Mouse (Mus musculus): ENCODE measurements at regions not wholly inside any gene's neighbourhood (a gene's known extent, or its start where the extent isn't known, plus 50 kb on each side); places are given as distances from the start of the nearest gene placed in this dataset.

GRCm38 (mm10) chr1:80131354-80131753 lies 86.9 kb downstream of the Fam124b start:
- Histone ChIP-seq H3K9me3 (ENCODE audit: low read length) (no peaks in the 10 kb centered on the region), H3K27ac (ENCODE audit: low read length) (no peak overlapping the region), H3K4me2 (replicated peaks; ENCODE audit: low read depth, low read length) (no peak overlapping the region), H3K36me3 (ENCODE audit: insufficient read depth, low read length) (no peaks in the 10 kb centered on the region), H3K9ac (replicated peaks; ENCODE audit: low read depth) (no peak overlapping the region), H3K27me3 (replicated peaks; ENCODE audit: insufficient read depth, low read length) (no peaks in the 10 kb centered on the region), H3K4me3 (ENCODE audit: low read depth, low read length) (no peak overlapping the region), H3K4me1 (ENCODE audit: insufficient read depth, low read depth, low read length) (no peaks in the 10 kb centered on the region)
- no peak for DNase-seq (ENCODE audit: low spot score)
- no peak for ATAC-seq
- TF ChIP-seq EP300 (IDR thresholded peaks at IDR 0.05) (no peak), CTCF (IDR thresholded peaks at IDR 0.05) (no peak)
- WGBS, result 58% methylated on average over 3 of the region's 3 CpGs

DNA sequence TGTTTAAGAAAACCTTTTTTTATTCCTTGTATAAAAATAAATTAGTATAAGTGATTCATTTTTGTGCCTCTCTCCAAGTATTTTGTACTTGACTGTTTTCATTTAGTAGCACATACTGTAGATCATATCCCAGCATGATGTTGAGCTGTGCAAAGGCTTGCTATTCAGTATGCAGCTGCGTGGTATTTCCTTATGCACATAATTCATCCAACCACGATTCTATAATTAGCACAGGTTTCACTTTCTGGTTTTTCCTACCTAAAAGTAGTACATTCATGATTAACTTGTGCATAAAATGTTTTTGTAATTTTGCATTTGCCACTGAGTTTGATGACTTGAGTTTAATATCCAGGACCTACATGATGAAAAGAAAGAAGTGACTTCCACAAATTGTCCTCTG lies 94.3 kb downstream of the Fam124b start:
- no peaks in the 10 kb centered on the region for H3K9me3 ChIP-seq (ENCODE audit: low read length)
- no peaks in the 10 kb centered on the region for H3K4me1 ChIP-seq (ENCODE audit: insufficient read depth, low read depth, low read length)
- H3K36me3 ChIP-seq (ENCODE audit: insufficient read depth, low read length), result no peaks in the 10 kb centered on the region
- no peak overlapping the region for H3K9ac ChIP-seq (replicated peaks; ENCODE audit: low read depth)
- no peak overlapping the region for H3K27ac ChIP-seq (ENCODE audit: low read length)
- 81% methylated on average over 2 of the region's 2 CpGs for WGBS
- no peak overlapping the region for H3K4me3 ChIP-seq (ENCODE audit: low read depth, low read length)
- TF ChIP-seq EP300 (IDR thresholded peaks at IDR 0.05), result no peak
- TF ChIP-seq CTCF (IDR thresholded peaks at IDR 0.05), result no peak
- no peaks in the 10 kb centered on the region for H3K27me3 ChIP-seq (replicated peaks; ENCODE audit: insufficient read depth, low read length)
- H3K4me2 ChIP-seq (replicated peaks; ENCODE audit: low read depth, low read length), result no peak overlapping the region
- DNase-seq (ENCODE audit: low spot score) (no peak), ATAC-seq (no peak)

DNA sequence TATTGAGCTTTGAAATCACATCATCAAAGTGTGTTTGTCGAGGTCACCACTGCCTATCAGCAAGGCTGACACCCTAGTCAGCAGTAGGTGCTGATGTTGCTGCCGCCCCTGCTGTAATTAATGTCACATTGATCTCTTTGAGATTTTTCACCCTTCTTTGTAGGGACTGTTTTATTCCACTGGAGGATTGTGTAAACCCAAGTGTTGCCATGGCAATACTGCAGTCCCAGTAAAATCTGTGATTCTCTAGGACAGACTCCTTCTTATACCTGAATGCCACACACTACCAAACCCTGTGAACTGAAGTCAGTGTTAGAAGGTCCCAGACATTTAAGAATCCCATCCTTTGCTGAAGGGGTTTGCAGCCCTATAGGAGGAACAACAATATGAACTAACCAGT lies 102.4 kb downstream of the Fam124b start:
- H3K4me3 ChIP-seq (ENCODE audit: low read depth, low read length), result no peak overlapping the region
- no peak overlapping the region for H3K27ac ChIP-seq (ENCODE audit: low read length)
- no peak for TF ChIP-seq CTCF (IDR thresholded peaks at IDR 0.05)
- TF ChIP-seq EP300 (IDR thresholded peaks at IDR 0.05), result no peak
- no peaks in the 10 kb centered on the region for H3K27me3 ChIP-seq (replicated peaks; ENCODE audit: insufficient read depth, low read length)
- DNase-seq (ENCODE audit: low spot score) (no peak), ATAC-seq (no peak)
- H3K9ac ChIP-seq (replicated peaks; ENCODE audit: low read depth), result no peak overlapping the region
- no peaks in the 10 kb centered on the region for H3K4me1 ChIP-seq (ENCODE audit: insufficient read depth, low read depth, low read length)
- H3K4me2 ChIP-seq (replicated peaks; ENCODE audit: low read depth, low read length), result no peak overlapping the region
- WGBS, result 43% methylated on average over 2 of the region's 2 CpGs
- no peaks in the 10 kb centered on the region for H3K9me3 ChIP-seq (ENCODE audit: low read length)
- H3K36me3 ChIP-seq (ENCODE audit: insufficient read depth, low read length), result no peaks in the 10 kb centered on the region

- Histone ChIP-seq H3K4me1 (ENCODE audit: insufficient read depth, low read depth, low read length) (no peaks in the 10 kb centered on the region), H3K27me3 (replicated peaks; ENCODE audit: insufficient read depth, low read length) (no peaks in the 10 kb centered on the region), H3K4me3 (ENCODE audit: low read depth, low read length) (no peak overlapping the region), H3K36me3 (ENCODE audit: insufficient read depth, low read length) (no peaks in the 10 kb centered on the region), H3K9ac (replicated peaks; ENCODE audit: low read depth) (no peak overlapping the region), H3K4me2 (replicated peaks; ENCODE audit: low read depth, low read length) (no peak overlapping the region), H3K9me3 (ENCODE audit: low read length) (no peaks in the 10 kb centered on the region), H3K27ac (ENCODE audit: low read length) (no peak overlapping the region)
- ATAC-seq (no peak), DNase-seq (ENCODE audit: low spot score) (no peak)
- 62% methylated on average over 2 of the region's 2 CpGs for WGBS
- TF ChIP-seq EP300 (IDR thresholded peaks at IDR 0.05), result no peak
- TF ChIP-seq CTCF (IDR thresholded peaks at IDR 0.05), result no peak
Observed at GRCm38 (mm10) chr1:80107747-80108476, 110.4 kb downstream of the Fam124b start.

- peak; percentile 62 for DNase-seq (ENCODE audit: low spot score)
- H3K4me1 ChIP-seq (ENCODE audit: insufficient read depth, low read depth, low read length), result no peaks in the 10 kb centered on the region
- no peak overlapping the region for H3K27ac ChIP-seq (ENCODE audit: low read length)
- H3K4me3 ChIP-seq (ENCODE audit: low read depth, low read length), result no peak overlapping the region
- no peak overlapping the region for H3K9ac ChIP-seq (replicated peaks; ENCODE audit: low read depth)
- TF ChIP-seq EP300 (IDR thresholded peaks at IDR 0.05) (no peak), CTCF (IDR thresholded peaks at IDR 0.05) (peak; percentile 73)
- 0 out of 2 replicates have a peak, but pooled peaks have one; percentile 33 for ATAC-seq
- H3K4me2 ChIP-seq (replicated peaks; ENCODE audit: low read depth, low read length), result no peak overlapping the region
- H3K9me3 ChIP-seq (ENCODE audit: low read length), result no peaks in the 10 kb centered on the region
- WGBS, result 42% methylated on average over 2 of the region's 2 CpGs
- no peaks in the 10 kb centered on the region for H3K36me3 ChIP-seq (ENCODE audit: insufficient read depth, low read length)
- H3K27me3 ChIP-seq (replicated peaks; ENCODE audit: insufficient read depth, low read length), result no peaks in the 10 kb centered on the region
Observed at GRCm38 (mm10) chr1:80106269-80106668, 112.0 kb downstream of the Fam124b start.

DNA sequence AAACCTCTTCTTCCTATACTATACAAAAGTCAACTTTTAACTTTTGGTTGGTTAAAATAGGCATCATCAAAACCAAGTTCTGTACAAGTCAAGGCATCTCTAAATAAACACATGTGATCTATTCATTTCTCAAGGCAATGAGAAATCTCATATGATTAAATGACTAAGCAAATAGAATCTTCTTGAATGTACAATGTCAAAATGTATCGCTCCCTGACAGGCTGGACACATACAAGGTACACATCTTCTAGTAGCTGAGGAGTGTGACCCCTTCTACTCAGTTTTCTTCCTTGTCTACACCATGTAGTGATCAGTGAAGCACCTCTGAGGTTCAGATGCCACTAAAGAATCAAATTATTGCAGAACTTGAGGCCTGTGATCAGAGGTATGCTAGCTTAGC lies 120.0 kb downstream of the Fam124b start:
- DNase-seq (ENCODE audit: low spot score), result no peak
- no peak for ATAC-seq
- H3K4me3 ChIP-seq (ENCODE audit: low read depth, low read length), result no peak overlapping the region
- no peak overlapping the region for H3K4me2 ChIP-seq (replicated peaks; ENCODE audit: low read depth, low read length)
- H3K9ac ChIP-seq (replicated peaks; ENCODE audit: low read depth), result no peak overlapping the region
- whole genome bisulfite sequencing, result 97% methylated on average over 1 of the region's 1 CpGs
- TF ChIP-seq EP300 (IDR thresholded peaks at IDR 0.05) (no peak), CTCF (IDR thresholded peaks at IDR 0.05) (no peak)
- H3K27ac ChIP-seq (ENCODE audit: low read length), result no peak overlapping the region
- no peaks in the 10 kb centered on the region for H3K27me3 ChIP-seq (replicated peaks; ENCODE audit: insufficient read depth, low read length)
- no peaks in the 10 kb centered on the region for H3K4me1 ChIP-seq (ENCODE audit: insufficient read depth, low read depth, low read length)
- no peaks in the 10 kb centered on the region for H3K36me3 ChIP-seq (ENCODE audit: insufficient read depth, low read length)
- no peaks in the 10 kb centered on the region for H3K9me3 ChIP-seq (ENCODE audit: low read length)
